Mouse (Mus musculus): Measurements from ENCODE around the gene Hmgcs2. TPM values are rescaled to one million over a fixed set of nuclear protein-coding genes. Genes with fewer than 3 reads are reported as not detected.

Gene Hmgcs2
- polyA plus RNA-seq, 1 experiment: not detected

- H3K27ac ChIP-seq (ENCODE audit: insufficient read depth, low read length): no peak overlapping the region
- no peak overlapping the region for H3K4me3 ChIP-seq (ENCODE audit: insufficient read depth, low read length)
- no peak for TF ChIP-seq POLR2A (IDR thresholded peaks at IDR 0.05; ENCODE audit: low read depth, low read length)
- TF ChIP-seq CTCF (IDR thresholded peaks at IDR 0.05; ENCODE audit: borderline replicate concordance, insufficient read depth, low read length): no peak
- no peaks in the 10 kb centered on the region for H3K4me1 ChIP-seq (ENCODE audit: control insufficient read depth, insufficient read depth, low read length)
Observed at GRCm38 (mm10) chr3:98273623-98274398, 6.4 kb upstream of the Hmgcs2 start.

- TF ChIP-seq CTCF (IDR thresholded peaks at IDR 0.05; ENCODE audit: borderline replicate concordance, insufficient read depth, low read length): no peak
- TF ChIP-seq POLR2A (IDR thresholded peaks at IDR 0.05; ENCODE audit: low read depth, low read length): no peak
- Histone ChIP-seq H3K4me1 (ENCODE audit: control insufficient read depth, insufficient read depth, low read length) (no peaks in the 10 kb centered on the region), H3K27ac (ENCODE audit: insufficient read depth, low read length) (no peak overlapping the region), H3K4me3 (ENCODE audit: insufficient read depth, low read length) (no peak overlapping the region)
Observed at GRCm38 (mm10) chr3:98279682-98280081, 553 bp upstream of the Hmgcs2 start.

GRCm38 (mm10) chr3:98280933-98281678, 871 bp downstream of the Hmgcs2 start:
- no peak for TF ChIP-seq POLR2A (IDR thresholded peaks at IDR 0.05; ENCODE audit: low read depth, low read length)
- peak; percentile 94 for TF ChIP-seq CTCF (IDR thresholded peaks at IDR 0.05; ENCODE audit: borderline replicate concordance, insufficient read depth, low read length)
- Histone ChIP-seq H3K27ac (ENCODE audit: insufficient read depth, low read length) (no peak overlapping the region), H3K4me3 (ENCODE audit: insufficient read depth, low read length) (no peak overlapping the region)

GRCm38 (mm10) chr3:98282422-98282821, 2.2 kb downstream of the Hmgcs2 start:
- no peak overlapping the region for H3K4me3 ChIP-seq (ENCODE audit: insufficient read depth, low read length)
- no peak overlapping the region for H3K27ac ChIP-seq (ENCODE audit: insufficient read depth, low read length)
- H3K4me1 ChIP-seq (ENCODE audit: control insufficient read depth, insufficient read depth, low read length): no peaks in the 10 kb centered on the region
- TF ChIP-seq CTCF (IDR thresholded peaks at IDR 0.05; ENCODE audit: borderline replicate concordance, insufficient read depth, low read length): no peak
- no peak for TF ChIP-seq POLR2A (IDR thresholded peaks at IDR 0.05; ENCODE audit: low read depth, low read length)

More at GRCm38 (mm10) chr3:98280933-98281678, 871 bp downstream of the Hmgcs2 start:
- H3K4me1 ChIP-seq (ENCODE audit: control insufficient read depth, insufficient read depth, low read length): no peaks in the 10 kb centered on the region

GRCm38 (mm10) chr3:98283205-98283604, 3.0 kb downstream of the Hmgcs2 start:
- TF ChIP-seq POLR2A (IDR thresholded peaks at IDR 0.05; ENCODE audit: low read depth, low read length): no peak
- Histone ChIP-seq H3K27ac (ENCODE audit: insufficient read depth, low read length) (no peak overlapping the region), H3K4me1 (ENCODE audit: control insufficient read depth, insufficient read depth, low read length) (no peaks in the 10 kb centered on the region), H3K4me3 (ENCODE audit: insufficient read depth, low read length) (no peak overlapping the region)

GRCm38 (mm10) chr3:98291044-98291443, 10.8 kb downstream of the Hmgcs2 start:
- no peak overlapping the region for H3K4me3 ChIP-seq (ENCODE audit: insufficient read depth, low read length)
- no peak overlapping the region for H3K27ac ChIP-seq (ENCODE audit: insufficient read depth, low read length)
- no peaks in the 10 kb centered on the region for H3K4me1 ChIP-seq (ENCODE audit: control insufficient read depth, insufficient read depth, low read length)
- no peak for TF ChIP-seq CTCF (IDR thresholded peaks at IDR 0.05; ENCODE audit: borderline replicate concordance, insufficient read depth, low read length)

- no peak overlapping the region for H3K4me3 ChIP-seq (ENCODE audit: insufficient read depth, low read length)
- TF ChIP-seq POLR2A (IDR thresholded peaks at IDR 0.05; ENCODE audit: low read depth, low read length) (no peak), CTCF (IDR thresholded peaks at IDR 0.05; ENCODE audit: borderline replicate concordance, insufficient read depth, low read length) (no peak)
- no peak overlapping the region for H3K27ac ChIP-seq (ENCODE audit: insufficient read depth, low read length)
- H3K4me1 ChIP-seq (ENCODE audit: control insufficient read depth, insufficient read depth, low read length): no peaks in the 10 kb centered on the region
Observed at GRCm38 (mm10) chr3:98295965-98296364, 15.7 kb downstream of the Hmgcs2 start.

GRCm38 (mm10) chr3:98299391-98300100, 19.3 kb downstream of the Hmgcs2 start:
- Histone ChIP-seq H3K4me1 (ENCODE audit: control insufficient read depth, insufficient read depth, low read length) (no peaks in the 10 kb centered on the region), H3K4me3 (ENCODE audit: insufficient read depth, low read length) (no peak overlapping the region), H3K27ac (ENCODE audit: insufficient read depth, low read length) (no peak overlapping the region)
- no peak for TF ChIP-seq POLR2A (IDR thresholded peaks at IDR 0.05; ENCODE audit: low read depth, low read length)
- no peak for TF ChIP-seq CTCF (IDR thresholded peaks at IDR 0.05; ENCODE audit: borderline replicate concordance, insufficient read depth, low read length)

GRCm38 (mm10) chr3:98300266-98300665, 20.0 kb downstream of the Hmgcs2 start:
- no peak overlapping the region for H3K4me3 ChIP-seq (ENCODE audit: insufficient read depth, low read length)
- no peaks in the 10 kb centered on the region for H3K4me1 ChIP-seq (ENCODE audit: control insufficient read depth, insufficient read depth, low read length)
- TF ChIP-seq CTCF (IDR thresholded peaks at IDR 0.05; ENCODE audit: borderline replicate concordance, insufficient read depth, low read length) (no peak), POLR2A (IDR thresholded peaks at IDR 0.05; ENCODE audit: low read depth, low read length) (no peak)
- no peak overlapping the region for H3K27ac ChIP-seq (ENCODE audit: insufficient read depth, low read length)
